Mouse (Mus musculus) megakaryocyte, embryonic 14.5 days (primary cell): Measurements from ENCODE around the gene Bnip2.

ENCODE experiments used
- FLI1 ChIP-seq: IDR thresholded peaks from 2 replicates; pipeline ENCODE4 v1.6.1; 2012; ENCODE audit warnings: low read length, inconsistent platforms, mixed read lengths
- GATA1 ChIP-seq: IDR thresholded peaks from 3 replicates; pipeline ENCODE4 v1.6.1; 2012; ENCODE audit warnings: mixed read lengths, low read length, inconsistent platforms, borderline replicate concordance

GRCm38 (mm10) chr9:69988706-69989302 lies 462 bp upstream of the Bnip2 start:
- TF ChIP-seq GATA1 (no peak), FLI1 (no peak)
